Mouse (Mus musculus) heart, embryonic 11.5 days (tissue): ENCODE measurements at regions not wholly inside any gene's neighbourhood (a gene's known extent, or its start where the extent isn't known, plus 50 kb on each side); places are given as distances from the start of the nearest gene placed in this dataset.

Source experiments
- ATAC-seq: fragments of 200-750 bp; cut with Nextera tagmentation; replicated peaks from 2 replicates; pipeline ENCODE4 v1.8.0; 2017; ENCODE audit warnings: moderate library complexity; ENCODE audit not compliant: insufficient number of reproducible peaks, low FRiP score, low TSS enrichment
- H3K27ac ChIP-seq: fragments of 300-500 bp; sonication (generic); 2 replicates; pipeline ENCODE4 v1.5.1; 2014; ENCODE audit warnings: mild to moderate bottlenecking, low read depth, low read length
- H3K27me3 ChIP-seq: fragments of 300-500 bp; sonication (generic); 2 replicates; pipeline ENCODE4 v1.6.1; 2014; ENCODE audit warnings: mild to moderate bottlenecking, low read length, mixed read lengths; ENCODE audit not compliant: control insufficient read depth, insufficient read depth
- H3K36me3 ChIP-seq: fragments of 300-500 bp; sonication (generic); 2 replicates; pipeline ENCODE4 v1.6.1; 2014; ENCODE audit warnings: mild to moderate bottlenecking, low read length, moderate library complexity, mixed read lengths; ENCODE audit not compliant: control insufficient read depth, insufficient read depth
- H3K4me1 ChIP-seq: fragments of 300-500 bp; sonication (generic); 2 replicates; pipeline ENCODE4 v1.6.1; 2014; ENCODE audit warnings: low read length; ENCODE audit not compliant: control insufficient read depth, insufficient read depth
- H3K4me2 ChIP-seq: fragments of 300-500 bp; sonication (generic); 2 replicates; pipeline ENCODE4 v1.6.1; 2014; ENCODE audit warnings: mild to moderate bottlenecking, moderate library complexity
- H3K4me3 ChIP-seq: fragments of 300-500 bp; sonication (generic); 2 replicates; pipeline ENCODE4 v1.5.1; 2014; ENCODE audit warnings: low read depth, low read length
- H3K9ac ChIP-seq: fragments of 300-500 bp; sonication (generic); 2 replicates; pipeline ENCODE4 v1.6.1; 2014; ENCODE audit warnings: mild to moderate bottlenecking, low read depth, low read length, moderate library complexity
- H3K9me3 ChIP-seq: fragments of 300-500 bp; sonication (generic); replicated peaks from 2 replicates; pipeline ENCODE4 v1.6.1; 2016; ENCODE audit warnings: low read length; ENCODE audit not compliant: control insufficient read depth
- WGBS: fragments of 180-500 bp; shearing (Covaris S2); extraction: QIAGEN DNeasy Blood & Tissue Kit; methylation state at CpG from one replicate; pipeline ENCODE4 v1.1.7; 2014; ENCODE audit not compliant: insufficient replicate concordance; 5-methylcytosine and 5-hydroxymethylcytosine counted together

DNA sequence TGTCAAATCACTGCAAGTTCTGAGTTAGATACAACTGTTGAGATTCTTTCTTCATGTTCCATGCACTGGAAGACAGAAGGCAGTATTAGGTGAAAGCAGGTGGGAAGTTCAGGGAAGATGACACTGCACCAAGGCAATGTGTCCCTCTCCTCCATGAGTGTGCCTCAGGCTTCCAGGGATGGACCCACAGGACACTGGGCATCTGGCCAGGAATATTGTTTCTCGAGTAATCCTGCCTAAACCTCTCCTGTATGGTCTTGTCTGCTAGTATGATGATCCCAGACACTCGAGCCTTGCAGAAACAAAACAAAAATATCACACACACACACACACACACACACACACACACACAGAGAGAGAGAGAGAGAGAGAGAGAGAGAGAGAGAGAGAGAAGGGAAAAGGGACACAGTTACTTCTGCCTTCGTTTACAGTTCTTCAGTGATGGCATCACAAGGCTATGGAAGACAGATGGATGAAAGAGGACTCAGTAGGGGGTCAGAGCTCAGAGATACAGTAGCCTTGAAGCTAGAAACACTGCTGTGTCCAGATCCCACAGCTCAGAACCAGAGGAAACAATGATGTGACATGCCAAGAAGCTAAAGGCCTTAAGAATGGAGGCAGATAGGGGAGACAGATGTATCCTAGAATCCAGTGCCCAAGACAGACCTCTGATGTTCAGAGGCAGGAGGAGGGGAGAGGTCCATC lies 154.8 kb downstream of the Gm815 start:
- H3K4me1 ChIP-seq = peaks cover 7% of the 10 kb centered on the region; the same call in 1 of the 2 replicates
- H3K4me3 ChIP-seq = no peak overlapping the region
- no peak overlapping the region for H3K4me2 ChIP-seq
- H3K9ac ChIP-seq = no peak overlapping the region
- ATAC-seq = no peak
- no peaks in the 10 kb centered on the region for H3K9me3 ChIP-seq
- no peak overlapping the region for H3K27ac ChIP-seq
- H3K36me3 ChIP-seq = no peaks in the 10 kb centered on the region
- 38% methylated on average over 3 of the region's 3 CpGs for WGBS
- H3K27me3 ChIP-seq = no peaks in the 10 kb centered on the region

DNA sequence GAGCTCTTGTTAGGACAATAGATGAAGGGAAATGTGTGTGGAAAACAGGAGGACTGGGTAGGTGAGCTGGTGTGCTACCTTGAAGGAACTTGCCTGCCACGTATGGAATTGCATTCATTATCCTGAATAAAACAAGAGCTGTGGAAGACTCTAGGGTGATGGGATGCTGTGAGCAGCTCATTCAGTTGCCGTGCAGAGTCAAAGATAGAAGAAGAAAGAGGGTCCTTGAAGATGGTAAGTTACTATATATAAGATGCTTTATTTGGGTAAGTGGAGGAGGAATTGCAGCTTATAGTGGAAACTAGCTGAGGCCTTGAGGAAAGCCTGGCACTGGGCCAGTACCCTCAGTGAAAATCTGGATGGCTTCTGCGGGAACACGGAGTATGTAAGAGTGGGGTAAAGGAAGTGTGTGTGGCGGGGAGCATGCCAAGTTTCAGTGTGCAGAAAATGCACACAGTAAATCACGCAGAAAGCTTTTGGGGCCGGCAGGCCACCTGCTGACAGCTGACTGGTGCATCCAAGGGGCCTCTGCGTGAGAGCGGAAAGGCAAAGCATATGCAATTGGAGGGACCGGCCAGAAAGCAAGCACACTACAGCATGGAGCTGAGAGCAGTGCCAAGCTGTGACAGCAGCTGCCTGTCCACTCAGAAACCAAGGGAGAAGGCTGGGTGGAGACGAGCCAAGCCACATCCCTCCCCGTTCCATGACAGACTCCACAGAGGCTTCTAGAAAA lies 149.7 kb upstream of the Vldlr start:
- peaks cover 6% of the 10 kb centered on the region; the same call in 1 of the 2 replicates for H3K4me1 ChIP-seq
- H3K36me3 ChIP-seq = no peaks in the 10 kb centered on the region
- H3K27ac ChIP-seq = no peak overlapping the region
- no peak overlapping the region for H3K4me3 ChIP-seq
- ATAC-seq = no peak
- H3K4me2 ChIP-seq = no peak overlapping the region
- H3K9me3 ChIP-seq = no peaks in the 10 kb centered on the region
- H3K27me3 ChIP-seq = no peaks in the 10 kb centered on the region
- H3K9ac ChIP-seq = no peak overlapping the region
- WGBS = 64% methylated on average over 12 of the region's 12 CpGs

DNA sequence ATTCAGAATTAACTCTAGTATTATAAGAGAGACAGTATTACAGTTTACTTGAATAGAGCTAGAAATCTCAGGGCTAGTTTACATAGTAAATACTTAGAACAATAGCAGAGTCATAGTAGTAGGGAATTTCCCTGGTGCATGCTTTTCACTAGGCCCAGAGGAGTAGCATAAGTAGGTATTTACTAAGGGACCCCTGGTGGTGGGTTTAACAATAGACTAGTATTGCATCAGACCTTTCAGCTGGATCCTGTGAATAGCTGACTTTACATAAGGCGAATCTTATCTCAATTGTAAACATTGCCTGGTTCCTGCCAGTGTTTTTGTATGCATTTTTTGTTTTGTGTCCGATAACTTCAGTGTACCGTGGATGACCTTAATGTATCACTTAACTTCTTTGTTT lies 143.0 kb upstream of the Vldlr start:
- no peaks in the 10 kb centered on the region for H3K36me3 ChIP-seq
- H3K9ac ChIP-seq = no peak overlapping the region
- no peaks in the 10 kb centered on the region for H3K27me3 ChIP-seq
- H3K4me2 ChIP-seq = no peak overlapping the region
- H3K4me1 ChIP-seq = peaks cover 4% of the 10 kb centered on the region
- H3K4me3 ChIP-seq = no peak overlapping the region
- H3K9me3 ChIP-seq = no peaks in the 10 kb centered on the region
- 54% methylated on average over 3 of the region's 3 CpGs for WGBS
- H3K27ac ChIP-seq = no peak overlapping the region
- ATAC-seq = no peak

DNA sequence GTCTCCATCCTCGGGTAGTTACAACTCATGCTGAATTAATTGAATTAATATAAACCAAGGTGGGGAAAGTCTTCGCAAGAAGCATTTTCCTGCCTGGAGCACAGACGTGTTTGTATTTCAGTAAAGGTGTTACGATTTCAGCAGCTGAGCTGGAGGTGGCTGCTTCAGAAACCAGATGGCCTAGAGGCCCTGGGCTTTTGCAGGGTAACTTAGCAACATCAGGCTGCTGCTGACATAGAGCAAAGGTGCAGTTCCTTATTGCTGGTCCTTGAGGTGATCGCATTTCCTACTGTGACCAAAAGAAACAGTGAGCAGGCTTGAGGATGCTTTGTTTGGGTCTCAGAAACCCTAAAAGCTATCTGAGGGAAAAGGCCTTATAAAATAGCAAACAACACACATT lies 141.3 kb upstream of the Vldlr start:
- ATAC-seq = no peak
- H3K27me3 ChIP-seq = no peaks in the 10 kb centered on the region
- no peaks in the 10 kb centered on the region for H3K36me3 ChIP-seq
- no peak overlapping the region for H3K27ac ChIP-seq
- 72% methylated on average over 5 of the region's 5 CpGs for WGBS
- no peak overlapping the region for H3K9ac ChIP-seq
- no peak overlapping the region for H3K4me3 ChIP-seq
- H3K4me2 ChIP-seq = no peak overlapping the region
- peaks cover 4% of the 10 kb centered on the region for H3K4me1 ChIP-seq
- no peaks in the 10 kb centered on the region for H3K9me3 ChIP-seq

DNA sequence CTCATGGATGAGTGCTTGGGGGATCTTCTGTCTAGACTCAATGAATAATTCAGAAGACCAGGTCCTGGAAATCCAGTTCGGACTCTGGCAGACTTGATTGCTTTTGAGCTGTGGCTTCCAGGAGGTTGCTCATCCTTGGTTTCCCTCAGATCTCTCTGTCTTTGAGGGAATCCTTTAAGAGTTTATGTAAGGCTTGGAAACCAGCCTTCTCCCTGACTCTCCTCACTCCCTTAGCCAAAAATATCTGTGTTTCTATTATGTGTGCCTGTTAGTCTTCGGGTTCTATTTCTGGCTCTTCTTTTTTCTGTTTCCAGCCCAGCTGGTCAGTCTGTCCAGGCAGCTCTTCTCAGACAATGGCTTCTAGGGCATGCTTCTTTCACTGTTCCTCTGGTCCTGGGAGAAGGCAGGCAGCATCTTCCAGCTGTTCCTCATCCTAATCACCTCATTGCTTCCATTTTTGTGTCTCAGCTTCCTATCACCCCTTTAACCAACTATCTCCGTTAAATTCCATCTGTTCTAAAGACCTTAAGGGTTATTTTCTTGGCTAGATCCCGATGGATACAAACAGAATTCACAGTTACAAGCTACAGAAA lies 139.3 kb upstream of the Vldlr start:
- H3K4me2 ChIP-seq = no peak overlapping the region
- H3K4me3 ChIP-seq = no peak overlapping the region
- no peak for ATAC-seq
- H3K36me3 ChIP-seq = no peaks in the 10 kb centered on the region
- H3K27me3 ChIP-seq = no peaks in the 10 kb centered on the region
- WGBS = 56% methylated on average over 4 of the region's 4 CpGs
- H3K4me1 ChIP-seq = peaks cover 4% of the 10 kb centered on the region
- no peaks in the 10 kb centered on the region for H3K9me3 ChIP-seq
- no peak overlapping the region for H3K27ac ChIP-seq
- H3K9ac ChIP-seq = no peak overlapping the region

DNA sequence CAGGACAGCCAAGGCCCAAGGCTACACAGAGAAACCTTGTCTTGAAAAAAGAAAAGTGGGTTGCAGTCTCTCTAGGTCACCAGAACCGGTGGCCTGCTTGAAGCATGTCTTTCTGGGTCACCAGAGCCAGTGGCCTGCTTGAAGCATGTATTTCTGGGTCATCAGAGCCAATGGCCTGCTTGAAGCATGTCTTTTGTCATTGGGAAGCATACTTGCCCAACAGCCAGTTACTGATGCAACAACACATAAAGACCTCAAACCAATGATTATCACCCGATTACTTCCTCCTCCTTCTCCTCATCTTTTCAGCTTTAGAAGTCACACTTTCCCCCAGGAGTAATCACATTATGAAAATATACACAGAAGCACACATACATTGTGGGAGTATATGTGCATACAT lies 128.9 kb upstream of the Vldlr start:
- 83% methylated on average over 2 of the region's 2 CpGs for WGBS
- H3K4me2 ChIP-seq = no peak overlapping the region
- H3K9ac ChIP-seq = no peak overlapping the region
- H3K9me3 ChIP-seq = no peaks in the 10 kb centered on the region
- no peak overlapping the region for H3K27ac ChIP-seq
- no peak overlapping the region for H3K4me3 ChIP-seq
- H3K27me3 ChIP-seq = no peaks in the 10 kb centered on the region
- no peaks in the 10 kb centered on the region for H3K4me1 ChIP-seq
- no peaks in the 10 kb centered on the region for H3K36me3 ChIP-seq
- ATAC-seq = no peak

DNA sequence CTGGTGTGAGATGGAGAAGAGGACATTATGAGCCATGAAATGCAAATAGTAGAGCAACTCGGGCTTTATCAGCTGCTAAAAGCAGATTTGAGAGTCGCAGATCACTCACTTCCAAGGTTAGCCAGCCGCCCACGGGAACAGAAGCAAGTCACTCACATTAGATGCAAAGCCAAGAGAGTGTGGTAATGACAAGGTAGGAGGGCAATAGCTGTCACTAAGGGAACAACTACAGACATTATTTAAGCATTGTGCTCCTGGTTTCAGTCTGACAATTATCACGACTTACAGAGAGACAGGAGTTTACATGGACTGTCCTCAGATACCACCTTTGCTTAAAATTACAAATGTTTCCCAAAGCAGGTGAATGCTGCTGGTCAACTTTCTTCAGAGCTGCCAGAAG lies 128.5 kb upstream of the Vldlr start:
- no peaks in the 10 kb centered on the region for H3K27me3 ChIP-seq
- H3K4me1 ChIP-seq = no peaks in the 10 kb centered on the region
- no peak overlapping the region for H3K9ac ChIP-seq
- H3K36me3 ChIP-seq = no peaks in the 10 kb centered on the region
- no peaks in the 10 kb centered on the region for H3K9me3 ChIP-seq
- H3K27ac ChIP-seq = no peak overlapping the region
- no peak overlapping the region for H3K4me2 ChIP-seq
- 68% methylated on average over 5 of the region's 5 CpGs for WGBS
- H3K4me3 ChIP-seq = no peak overlapping the region
- no peak for ATAC-seq

DNA sequence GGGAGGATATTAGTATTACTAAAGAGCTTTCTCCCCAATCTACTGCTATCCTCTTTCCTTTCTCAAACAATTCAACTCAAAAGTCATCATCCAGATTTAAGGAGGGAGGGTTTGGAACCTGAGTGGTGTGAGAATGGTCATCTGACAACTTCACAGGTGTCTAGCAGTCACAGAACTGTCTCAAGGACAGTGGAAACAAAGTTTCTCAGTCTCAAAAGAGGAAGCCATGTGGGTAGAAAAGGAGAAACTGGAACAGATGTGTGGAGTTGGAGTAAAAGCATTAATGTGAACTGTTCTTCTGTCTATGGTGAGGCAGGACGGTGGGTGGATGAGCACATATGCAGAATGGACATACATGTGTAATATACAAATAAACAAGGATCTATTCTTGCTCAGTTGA lies 127.2 kb upstream of the Vldlr start:
- no peaks in the 10 kb centered on the region; the same call in 1 of the 2 replicates for H3K9me3 ChIP-seq
- H3K36me3 ChIP-seq = no peaks in the 10 kb centered on the region
- no peak overlapping the region for H3K4me2 ChIP-seq
- H3K4me1 ChIP-seq = no peaks in the 10 kb centered on the region
- 87% methylated on average over 1 of the region's 1 CpGs for WGBS
- H3K9ac ChIP-seq = no peak overlapping the region
- no peak overlapping the region for H3K27ac ChIP-seq
- ATAC-seq = no peak
- no peak overlapping the region for H3K4me3 ChIP-seq
- H3K27me3 ChIP-seq = no peaks in the 10 kb centered on the region
